Mouse (Mus musculus) lung, postnatal 14 days (tissue): Measurements from ENCODE around the gene Afap1l2.

Experiments
- DNase-seq: peaks from one replicate; pipeline ENCODE4 v3.0.0; 2021

Gene Afap1l2

GRCm38 (mm10) chr19:57007781-57008710 lies at the start of gene Afap1l2:
Gene Afap1l2, minus strand, starts transcription at chr19:57008228.
- peak; percentile 79 for DNase-seq

GRCm38 (mm10) chr19:57057568-57057967 lies 49.5 kb upstream of the Afap1l2 start:
- DNase-seq: no peak

GRCm38 (mm10) chr19:57055215-57056120 lies 47.4 kb upstream of the Afap1l2 start:
- peak; percentile 43 for DNase-seq

- no peak for DNase-seq
These were observed 44.9 kb upstream of the Afap1l2 start for GRCm38 (mm10) chr19:57052959-57053358.

- no peak for DNase-seq
These were observed 44.0 kb upstream of the Afap1l2 start for GRCm38 (mm10) chr19:57052016-57052415.

- no peak for DNase-seq
These were observed 41.6 kb upstream of the Afap1l2 start for GRCm38 (mm10) chr19:57049592-57050090.

DNA sequence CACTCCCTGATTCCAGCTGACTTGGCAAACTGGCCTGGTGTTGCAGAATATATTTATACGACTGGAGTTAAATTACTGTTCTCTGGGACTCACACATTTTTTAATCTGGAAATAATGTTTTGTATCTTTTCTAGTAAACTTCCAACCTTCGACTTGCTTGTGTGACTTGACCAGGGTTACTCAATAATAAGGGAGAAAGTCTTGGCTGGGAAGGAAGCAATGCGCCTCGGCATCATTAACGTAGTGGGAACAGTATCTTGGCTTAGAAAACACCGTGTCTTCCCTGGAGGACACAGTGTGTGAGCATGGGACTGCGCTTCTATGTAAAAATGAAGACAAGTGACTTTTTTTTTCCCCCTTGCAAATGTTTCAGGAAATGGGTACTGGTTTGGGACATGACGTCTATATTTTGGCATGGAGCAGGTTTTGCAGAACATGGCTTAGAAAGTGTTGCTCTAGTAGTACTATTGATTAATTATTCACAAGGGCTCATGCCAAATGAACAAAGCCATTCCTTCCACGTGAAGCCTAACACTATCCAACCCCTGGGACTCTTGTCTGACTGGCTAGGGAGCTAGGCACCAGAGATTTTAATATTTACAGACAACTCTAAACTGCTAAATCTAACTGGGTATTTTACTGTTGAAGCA lies 39.8 kb upstream of the Afap1l2 start:
- peak; percentile 22 for DNase-seq

DNA sequence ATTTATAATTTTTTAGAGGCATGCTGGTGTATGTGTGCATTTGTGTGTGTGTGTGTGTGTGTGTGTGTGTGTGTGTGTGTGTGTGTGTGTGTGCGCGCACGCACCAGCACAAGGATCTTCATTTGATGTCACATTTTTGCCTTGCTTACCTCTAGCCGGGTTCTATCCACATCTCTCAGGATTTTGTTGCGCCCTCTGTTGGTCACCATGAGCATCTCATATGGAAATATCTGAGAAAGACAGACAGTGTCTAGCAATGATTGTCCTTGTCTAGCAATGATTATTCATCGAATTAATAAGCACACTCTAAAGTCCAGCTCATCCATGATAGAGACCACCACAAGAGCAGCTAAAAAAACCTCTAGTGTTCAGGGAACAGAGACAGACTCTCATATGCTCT lies 31.2 kb upstream of the Afap1l2 start:
- DNase-seq: peak; percentile 60

- DNase-seq: no peak
These were observed 28.8 kb upstream of the Afap1l2 start for GRCm38 (mm10) chr19:57036860-57037259.

GRCm38 (mm10) chr19:57031582-57031981 lies 23.6 kb upstream of the Afap1l2 start:
- peak; percentile 79 for DNase-seq

DNA sequence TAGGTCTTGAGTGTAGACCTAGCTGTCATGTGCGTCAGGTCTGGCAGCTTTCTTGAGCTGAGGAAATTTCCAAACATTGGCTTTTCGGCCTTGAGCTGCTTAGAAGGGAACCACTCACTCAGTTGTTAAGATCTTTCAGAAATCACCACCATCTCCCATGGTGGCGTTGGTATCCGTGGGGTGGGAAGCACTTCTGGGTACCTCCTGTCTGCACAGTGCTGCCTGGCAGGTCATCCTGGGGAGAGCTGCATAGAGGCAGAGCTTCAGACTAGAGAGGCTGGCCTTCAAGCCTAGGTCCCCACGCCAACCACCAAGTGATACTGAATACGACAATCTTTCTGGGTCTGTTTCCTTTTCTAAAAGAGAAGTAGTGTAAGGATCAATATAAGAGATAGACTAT lies 21.4 kb upstream of the Afap1l2 start:
- no peak for DNase-seq

DNA sequence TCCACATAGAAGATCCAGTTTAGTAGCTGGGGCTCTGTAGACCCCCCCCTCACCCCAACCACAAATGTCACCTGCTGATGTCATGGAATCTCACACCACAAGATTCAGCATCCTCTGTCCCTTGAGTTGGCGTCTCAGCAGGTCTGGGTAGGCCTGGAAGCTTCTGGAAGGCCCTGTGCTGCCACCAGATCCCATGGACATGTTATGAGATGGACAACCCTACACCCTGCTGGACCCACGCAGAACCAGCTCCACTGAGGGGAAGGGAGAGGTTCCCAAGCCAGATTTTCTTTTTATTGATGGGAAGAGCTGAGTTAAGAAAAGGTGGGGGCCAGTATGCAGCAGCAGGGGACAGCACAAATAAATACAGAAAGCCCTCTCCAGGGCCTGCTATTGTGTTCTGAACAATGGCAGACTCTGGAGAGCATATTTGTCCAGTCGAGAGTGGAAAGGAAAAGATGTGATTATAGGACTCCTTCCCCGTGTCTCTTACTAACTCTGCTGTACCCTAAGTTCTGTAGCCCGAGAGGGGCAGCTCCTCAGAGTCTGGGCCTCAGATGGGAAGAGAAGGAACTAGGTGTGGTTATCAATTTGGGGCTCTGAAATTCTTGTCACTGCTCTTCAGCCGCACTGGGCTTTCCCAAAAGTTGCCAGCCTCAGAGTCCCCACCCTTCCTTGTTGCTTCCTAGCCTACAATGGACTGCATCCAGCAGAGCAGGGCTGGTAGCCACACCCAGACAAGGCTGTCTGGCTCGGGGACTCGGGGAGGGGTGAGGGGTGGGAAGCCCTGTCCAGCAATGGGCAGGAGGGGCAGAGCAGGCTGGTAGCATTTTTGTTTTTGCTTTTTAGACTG lies 20.5 kb upstream of the Afap1l2 start:
- DNase-seq: peak; percentile 66

GRCm38 (mm10) chr19:57026501-57026900 lies 18.5 kb upstream of the Afap1l2 start:
- no peak for DNase-seq

DNA sequence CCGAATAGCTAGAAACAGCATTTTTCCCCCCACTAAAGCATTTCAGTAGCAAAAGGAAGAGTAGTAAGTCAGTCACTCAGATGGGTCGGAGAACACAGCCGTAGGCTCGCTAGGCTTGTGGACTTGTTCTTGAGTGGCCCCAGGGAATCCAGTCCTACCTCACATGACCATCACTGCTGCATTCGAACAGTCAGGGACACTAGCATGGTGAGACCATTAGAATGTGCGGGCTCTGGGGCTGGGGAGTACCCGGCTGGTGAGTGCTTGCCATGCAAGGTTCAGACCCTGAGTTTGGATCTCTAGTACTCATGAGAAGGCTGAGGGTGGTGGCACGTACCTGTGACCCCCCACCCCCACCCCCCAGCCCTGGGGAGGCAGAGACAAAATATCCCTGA lies 9.8 kb upstream of the Afap1l2 start:
- no peak for DNase-seq

DNA sequence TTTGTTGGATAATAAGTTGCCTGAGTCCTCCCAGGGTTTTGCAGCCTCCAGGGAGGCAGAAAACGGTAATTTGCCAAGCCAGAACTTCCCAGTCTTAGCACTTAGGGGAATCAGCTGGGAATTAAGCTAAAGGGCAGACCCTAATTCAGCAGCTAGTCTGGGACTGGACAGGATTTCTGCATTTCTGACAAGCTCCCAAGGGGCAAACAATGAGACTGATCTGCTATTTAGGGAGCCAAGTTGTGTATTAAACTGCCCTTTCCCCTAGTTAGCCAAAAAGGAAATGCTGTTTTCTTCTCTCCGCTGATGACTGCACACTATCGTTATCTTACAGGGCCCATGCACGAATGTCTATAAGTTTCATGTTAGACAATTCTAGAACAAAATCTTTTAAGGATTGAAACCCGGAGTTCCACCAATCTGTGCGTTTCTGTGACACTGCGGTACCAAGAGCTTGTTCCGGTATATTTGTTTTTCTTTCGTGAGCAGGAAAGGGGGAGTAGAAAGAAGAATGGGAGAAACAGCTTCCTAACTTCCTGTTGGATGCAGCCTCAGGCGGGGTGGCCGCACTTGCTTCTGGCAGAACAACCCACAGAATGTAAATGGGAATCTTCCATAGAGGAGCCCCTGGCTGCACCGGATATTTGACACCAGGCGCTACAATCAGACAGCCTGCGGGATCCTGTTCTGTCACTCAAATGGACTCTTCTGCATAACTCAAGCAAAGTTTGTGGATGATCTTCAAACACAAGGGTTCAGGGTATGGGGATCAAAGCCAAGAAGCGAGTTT lies 9.2 kb upstream of the Afap1l2 start:
- no peak for DNase-seq

DNA sequence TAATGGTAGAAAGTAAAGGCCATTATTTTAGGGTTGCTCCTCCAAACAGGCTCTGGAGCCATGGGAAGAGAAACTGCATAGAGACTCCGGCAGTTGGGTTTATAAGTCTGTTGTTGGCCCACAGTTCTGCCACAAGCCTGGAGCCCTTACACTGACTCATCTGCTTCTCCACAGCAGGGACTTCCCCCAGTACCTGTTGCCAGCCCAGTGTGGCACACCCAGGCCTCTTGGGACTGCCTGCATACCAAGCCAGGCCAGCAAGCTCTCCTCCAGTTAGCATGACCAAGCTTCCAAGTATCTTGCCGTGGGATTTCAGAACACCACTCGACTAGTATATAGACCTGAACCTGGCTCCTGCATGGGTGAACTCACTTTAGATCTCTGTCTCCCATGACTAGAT lies 6.8 kb upstream of the Afap1l2 start:
- no peak for DNase-seq

DNA sequence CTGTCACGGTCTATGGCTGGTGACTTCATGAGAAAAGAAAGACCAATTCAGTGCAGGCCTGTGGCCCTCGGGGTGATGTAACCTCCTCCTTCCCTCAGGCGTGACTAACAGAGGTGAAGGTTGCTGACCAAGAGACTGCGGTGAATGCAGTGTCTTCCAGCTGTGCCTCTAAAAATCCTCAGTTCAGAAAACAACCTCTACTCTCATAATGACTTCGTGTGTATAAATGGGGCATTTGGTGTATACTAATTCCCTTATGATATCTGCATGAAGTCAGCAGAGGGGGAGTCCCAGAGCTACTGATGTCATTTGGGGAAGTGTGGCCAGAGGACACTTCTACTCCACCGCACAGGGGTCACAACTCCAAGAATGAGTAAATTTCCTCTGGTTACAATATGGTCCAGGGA lies 5.2 kb upstream of the Afap1l2 start:
- DNase-seq: no peak

DNA sequence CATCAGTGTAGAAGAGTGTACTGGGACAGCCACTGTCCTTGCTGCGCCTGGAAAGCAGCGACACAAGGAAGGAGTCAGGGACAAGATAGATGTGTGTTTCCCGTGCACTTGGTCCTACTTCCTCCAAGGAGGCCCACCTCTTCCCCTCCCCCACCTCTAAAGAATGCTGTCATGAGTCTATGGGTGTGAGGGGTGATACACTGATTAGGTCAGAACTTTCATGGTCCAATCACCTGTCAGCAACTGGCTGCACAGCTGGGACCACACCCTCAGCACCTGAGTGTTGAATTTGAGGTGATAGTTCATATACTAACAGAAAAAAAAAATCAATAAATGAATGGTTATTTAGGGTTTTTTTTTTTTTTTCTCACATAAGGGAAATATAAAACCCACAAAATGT lies 4.0 kb upstream of the Afap1l2 start:
- DNase-seq: no peak

DNA sequence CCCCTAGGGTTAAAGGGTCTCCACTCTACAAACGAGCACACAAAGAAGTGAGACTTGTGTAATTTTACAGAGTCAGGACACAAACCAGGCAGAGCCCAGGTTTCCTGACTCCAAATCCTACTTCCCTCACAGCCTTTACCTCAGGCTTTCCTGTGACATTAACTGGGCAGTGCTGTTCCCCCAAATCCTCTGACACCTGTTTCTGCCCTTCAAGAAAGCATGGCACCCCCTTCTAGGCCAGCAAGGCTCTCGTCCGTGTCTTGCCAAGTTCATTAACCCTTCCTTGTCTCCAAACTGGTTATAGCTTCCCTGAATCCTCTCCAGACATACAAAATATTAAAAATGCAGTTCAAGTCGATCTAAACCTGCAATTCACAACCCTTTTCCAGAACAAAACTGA lies 2.0 kb upstream of the Afap1l2 start:
- DNase-seq: no peak

GRCm38 (mm10) chr19:57009653-57010052 lies 1.6 kb upstream of the Afap1l2 start:
- DNase-seq: no peak

GRCm38 (mm10) chr19:57007291-57007690 lies 737 bp downstream of the Afap1l2 start:
- peak; percentile 49 for DNase-seq
